Mouse (Mus musculus): Measurements from ENCODE around the gene Tbcd. TPM values are rescaled to one million over a fixed set of nuclear protein-coding genes. Genes with fewer than 3 reads are reported as not detected.

Gene Tbcd
- polyA plus RNA-seq, 1 experiment: 45.7 TPM

DNA sequence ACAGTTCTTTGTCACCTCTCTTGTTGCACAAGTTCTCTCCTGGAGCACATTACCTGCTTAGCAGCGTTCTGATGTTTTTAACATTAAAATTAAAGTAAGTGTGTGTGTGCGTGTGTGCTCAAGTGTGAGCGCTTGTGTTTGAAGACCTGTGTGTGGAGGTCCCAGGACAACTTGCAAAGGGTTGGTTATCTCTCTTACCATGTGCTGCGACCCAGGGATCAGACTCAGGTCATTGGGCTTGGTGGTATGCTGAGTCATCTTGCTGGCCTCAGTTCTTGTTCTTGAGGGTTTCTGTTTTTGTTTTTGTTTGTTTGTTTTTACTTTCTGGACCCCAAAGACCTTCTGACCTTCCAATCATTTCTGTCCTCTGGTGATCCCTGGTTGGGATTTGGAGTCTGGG lies 96.2 kb downstream of the Tbcd start:
- H3K4me3 ChIP-seq (ENCODE audit: low read depth, low read length): no peak overlapping the region
- no peaks in the 10 kb centered on the region for H3K27me3 ChIP-seq (ENCODE audit: control insufficient read depth, insufficient read depth, low read length)
- no peaks in the 10 kb centered on the region for H3K36me3 ChIP-seq (ENCODE audit: control insufficient read depth, insufficient read depth, low read length)
- 74% methylated on average over 4 of the region's 4 CpGs for WGBS
- TF ChIP-seq POLR2A (IDR thresholded peaks at IDR 0.05; ENCODE audit: low read depth, low read length) (no peak), CTCF (IDR thresholded peaks at IDR 0.05; ENCODE audit: extremely low read depth, insufficient read length, insufficient replicate concordance, low read depth, low read length) (no peak)
- peaks cover 66% of the 10 kb centered on the region for H3K4me1 ChIP-seq (ENCODE audit: control insufficient read depth, insufficient read depth, insufficient read length, low read length)
- H3K27ac ChIP-seq (ENCODE audit: insufficient read depth, low read depth, low read length): peak overlapping the region; percentile 82

DNA sequence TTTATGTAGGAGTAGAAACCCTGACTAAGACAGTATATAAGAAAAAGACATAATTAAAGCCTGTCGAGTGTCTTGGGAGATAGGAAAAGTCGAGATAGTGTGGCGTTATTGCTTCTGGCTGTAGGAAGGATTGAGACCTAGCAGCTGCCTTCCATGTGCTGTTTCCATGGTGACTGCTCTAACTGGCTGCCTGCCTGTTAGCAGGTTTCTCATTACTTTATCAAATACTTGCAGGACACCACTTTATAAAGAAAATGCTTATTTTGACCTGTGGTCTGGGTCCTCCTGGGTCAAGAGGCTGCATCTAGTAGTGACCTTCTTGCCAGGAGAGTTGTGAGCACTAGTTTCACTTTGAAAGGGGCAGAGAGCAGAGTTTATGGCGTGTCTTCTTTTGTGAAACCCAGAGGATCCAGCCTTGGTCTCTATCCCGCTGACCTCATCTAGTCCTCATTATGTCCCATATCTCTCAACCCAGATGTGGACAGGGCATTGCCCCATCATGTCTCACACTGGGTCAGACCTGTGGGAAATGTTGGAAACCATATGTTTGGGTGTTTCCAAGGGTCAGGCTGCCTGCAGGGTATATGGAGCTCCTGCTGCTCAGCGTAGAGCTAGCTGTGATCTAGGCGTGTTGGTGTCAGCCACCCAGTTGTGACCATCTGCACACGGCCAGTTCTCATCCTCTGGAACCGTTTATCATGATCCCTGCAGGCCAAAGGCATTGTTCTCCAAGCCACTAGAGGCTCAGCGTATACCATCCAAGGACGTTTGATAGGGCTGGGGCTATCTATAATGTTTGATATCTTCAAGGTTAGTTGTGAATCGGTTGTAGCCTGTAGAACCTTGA lies 97.5 kb downstream of the Tbcd start:
- TF ChIP-seq POLR2A (IDR thresholded peaks at IDR 0.05; ENCODE audit: low read depth, low read length) (no peak), CTCF (IDR thresholded peaks at IDR 0.05; ENCODE audit: extremely low read depth, insufficient read length, insufficient replicate concordance, low read depth, low read length) (no peak)
- Histone ChIP-seq H3K27ac (ENCODE audit: insufficient read depth, low read depth, low read length) (peak overlapping the region; percentile 85), H3K27me3 (ENCODE audit: control insufficient read depth, insufficient read depth, low read length) (no peaks in the 10 kb centered on the region), H3K36me3 (ENCODE audit: control insufficient read depth, insufficient read depth, low read length) (no peaks in the 10 kb centered on the region), H3K4me1 (ENCODE audit: control insufficient read depth, insufficient read depth, insufficient read length, low read length) (peaks cover 55% of the 10 kb centered on the region), H3K4me3 (ENCODE audit: low read depth, low read length) (no peak overlapping the region)
- 37% methylated on average over 12 of the region's 12 CpGs for WGBS

DNA sequence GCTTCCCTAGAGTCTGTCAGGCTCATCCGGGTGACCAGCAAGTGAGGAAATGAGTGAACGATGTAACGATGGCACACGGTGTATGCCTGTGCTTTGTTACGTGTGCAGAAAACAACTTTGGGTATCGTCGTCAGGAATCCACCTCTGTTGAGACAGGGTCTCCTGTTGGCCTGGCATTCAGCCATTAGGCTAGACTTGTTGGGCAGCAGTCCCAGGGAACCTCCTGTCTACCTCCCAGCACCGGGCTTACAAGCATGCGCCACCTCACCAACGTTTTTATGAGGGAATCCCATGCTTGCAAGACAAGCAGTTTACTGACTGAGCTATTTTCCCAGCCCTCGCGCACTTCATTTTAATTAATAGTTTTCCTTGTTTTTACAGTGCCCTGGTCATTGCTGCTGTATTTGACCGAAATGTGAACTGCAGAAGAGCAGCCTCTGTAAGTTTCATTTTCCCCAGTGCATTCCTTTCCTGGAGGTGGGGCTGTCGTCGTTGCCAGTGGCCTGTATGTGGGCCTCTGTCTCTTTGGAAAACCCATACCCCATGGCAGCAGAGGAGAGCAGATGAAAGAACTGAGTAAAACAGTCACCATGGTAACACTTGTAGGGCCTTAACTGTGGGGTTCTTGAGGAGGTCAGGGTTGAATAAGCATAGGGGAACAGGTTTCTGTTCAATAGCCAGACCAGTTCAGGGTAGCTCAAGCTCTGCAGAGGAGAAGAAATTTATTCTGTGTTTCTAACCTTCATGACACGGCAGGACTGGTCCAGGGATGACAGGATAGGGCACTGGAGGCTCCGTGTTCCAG lies 98.3 kb downstream of the Tbcd start:
- H3K4me1 ChIP-seq (ENCODE audit: control insufficient read depth, insufficient read depth, insufficient read length, low read length): peaks cover 49% of the 10 kb centered on the region
- H3K4me3 ChIP-seq (ENCODE audit: low read depth, low read length): 0 out of 2 replicates have a peak overlapping the region, but pooled peaks have one; percentile 2
- no peak for TF ChIP-seq CTCF (IDR thresholded peaks at IDR 0.05; ENCODE audit: extremely low read depth, insufficient read length, insufficient replicate concordance, low read depth, low read length)
- TF ChIP-seq POLR2A (IDR thresholded peaks at IDR 0.05; ENCODE audit: low read depth, low read length): no peak
- H3K27ac ChIP-seq (ENCODE audit: insufficient read depth, low read depth, low read length): peak overlapping the region; percentile 85
- no peaks in the 10 kb centered on the region for H3K36me3 ChIP-seq (ENCODE audit: control insufficient read depth, insufficient read depth, low read length)
- 27% methylated on average over 17 of the region's 17 CpGs for WGBS
- no peaks in the 10 kb centered on the region for H3K27me3 ChIP-seq (ENCODE audit: control insufficient read depth, insufficient read depth, low read length)

GRCm38 (mm10) chr11:121551206-121551799 lies 99.6 kb downstream of the Tbcd start:
- H3K4me3 ChIP-seq (ENCODE audit: low read depth, low read length): no peak overlapping the region
- no peaks in the 10 kb centered on the region for H3K36me3 ChIP-seq (ENCODE audit: control insufficient read depth, insufficient read depth, low read length)
- H3K4me1 ChIP-seq (ENCODE audit: control insufficient read depth, insufficient read depth, insufficient read length, low read length): peaks cover 44% of the 10 kb centered on the region
- H3K27me3 ChIP-seq (ENCODE audit: control insufficient read depth, insufficient read depth, low read length): no peaks in the 10 kb centered on the region
- 19% methylated on average over 5 of the region's 5 CpGs for WGBS
- TF ChIP-seq CTCF (IDR thresholded peaks at IDR 0.05; ENCODE audit: extremely low read depth, insufficient read length, insufficient replicate concordance, low read depth, low read length): no peak
- TF ChIP-seq POLR2A (IDR thresholded peaks at IDR 0.05; ENCODE audit: low read depth, low read length): no peak
- peak overlapping the region; percentile 85 for H3K27ac ChIP-seq (ENCODE audit: insufficient read depth, low read depth, low read length)

DNA sequence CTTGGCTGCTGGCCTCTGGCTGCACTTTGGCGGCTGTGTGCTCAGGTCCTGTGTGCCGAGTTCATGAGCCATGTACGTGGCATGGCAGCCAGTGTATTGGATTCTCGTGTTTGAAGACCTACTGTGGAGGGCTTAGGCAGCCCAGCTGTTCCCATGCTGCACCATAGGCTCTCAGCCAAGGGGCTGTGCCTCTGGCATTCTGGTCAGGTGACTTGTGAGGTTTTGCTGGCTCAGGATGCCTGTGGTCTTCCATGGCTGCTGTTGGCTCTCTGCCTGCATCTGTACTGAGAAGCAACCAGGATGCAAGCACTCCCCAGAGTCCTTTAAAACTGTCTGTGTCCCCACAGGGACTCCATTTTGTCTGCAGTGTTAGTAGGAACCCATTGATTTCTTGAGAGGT lies 100.4 kb downstream of the Tbcd start:
- Histone ChIP-seq H3K36me3 (ENCODE audit: control insufficient read depth, insufficient read depth, low read length) (no peaks in the 10 kb centered on the region; the same call in 1 of the 2 replicates), H3K4me3 (ENCODE audit: low read depth, low read length) (no peak overlapping the region), H3K27me3 (ENCODE audit: control insufficient read depth, insufficient read depth, low read length) (no peaks in the 10 kb centered on the region), H3K4me1 (ENCODE audit: control insufficient read depth, insufficient read depth, insufficient read length, low read length) (peaks cover 41% of the 10 kb centered on the region), H3K27ac (ENCODE audit: insufficient read depth, low read depth, low read length) (0 out of 2 replicates have a peak overlapping the region, but pooled peaks have one; percentile 20)
- TF ChIP-seq POLR2A (IDR thresholded peaks at IDR 0.05; ENCODE audit: low read depth, low read length) (no peak), CTCF (IDR thresholded peaks at IDR 0.05; ENCODE audit: extremely low read depth, insufficient read length, insufficient replicate concordance, low read depth, low read length) (no peak)
- WGBS: 62% methylated on average over 4 of the region's 4 CpGs

DNA sequence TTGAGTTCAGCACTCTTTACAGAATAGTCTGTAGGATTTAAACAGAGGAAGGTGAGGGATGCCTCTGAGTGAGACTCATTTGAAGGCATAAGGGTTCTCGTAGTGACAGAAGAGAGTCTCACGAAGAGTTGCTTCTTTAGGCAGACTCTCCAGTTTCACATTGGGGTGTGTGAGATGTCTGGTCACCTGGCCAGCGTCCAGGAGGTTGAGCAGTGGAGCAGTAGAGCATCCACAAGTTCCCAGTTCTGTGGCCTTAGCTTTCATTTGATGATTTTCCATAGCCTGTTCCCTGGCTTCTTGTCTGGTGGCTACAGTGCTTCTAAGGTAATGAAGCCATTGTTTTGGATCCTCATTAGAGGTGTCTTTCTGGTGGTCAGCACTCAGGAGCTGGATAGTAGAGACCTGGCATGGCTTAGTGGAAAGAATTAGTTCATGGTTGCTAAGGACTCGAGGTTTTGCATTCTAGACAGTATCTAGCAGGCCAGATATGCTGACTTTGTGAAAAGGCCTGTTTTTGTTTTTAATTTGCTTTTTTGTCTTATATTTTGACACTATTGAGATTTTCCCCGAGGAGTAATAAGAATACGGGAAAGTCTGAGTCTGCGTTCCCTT lies 101.2 kb downstream of the Tbcd start:
- TF ChIP-seq POLR2A (IDR thresholded peaks at IDR 0.05; ENCODE audit: low read depth, low read length) (no peak), CTCF (IDR thresholded peaks at IDR 0.05; ENCODE audit: extremely low read depth, insufficient read length, insufficient replicate concordance, low read depth, low read length) (no peak)
- H3K27ac ChIP-seq (ENCODE audit: insufficient read depth, low read depth, low read length): no peak overlapping the region
- H3K4me1 ChIP-seq (ENCODE audit: control insufficient read depth, insufficient read depth, insufficient read length, low read length): peaks cover 36% of the 10 kb centered on the region
- H3K27me3 ChIP-seq (ENCODE audit: control insufficient read depth, insufficient read depth, low read length): no peaks in the 10 kb centered on the region
- H3K4me3 ChIP-seq (ENCODE audit: low read depth, low read length): no peak overlapping the region
- WGBS: 89% methylated on average over 7 of the region's 7 CpGs
- H3K36me3 ChIP-seq (ENCODE audit: control insufficient read depth, insufficient read depth, low read length): no peaks in the 10 kb centered on the region; the same call in none of the 2 replicates
